Mouse (Mus musculus): ENCODE measurements at regions not wholly inside any gene's neighbourhood (a gene's known extent, or its start where the extent isn't known, plus 50 kb on each side); places are given as distances from the start of the nearest gene placed in this dataset.
A peak's percentile ranks its signal among the peaks of the same experiment; 100 is the strongest.

DNA sequence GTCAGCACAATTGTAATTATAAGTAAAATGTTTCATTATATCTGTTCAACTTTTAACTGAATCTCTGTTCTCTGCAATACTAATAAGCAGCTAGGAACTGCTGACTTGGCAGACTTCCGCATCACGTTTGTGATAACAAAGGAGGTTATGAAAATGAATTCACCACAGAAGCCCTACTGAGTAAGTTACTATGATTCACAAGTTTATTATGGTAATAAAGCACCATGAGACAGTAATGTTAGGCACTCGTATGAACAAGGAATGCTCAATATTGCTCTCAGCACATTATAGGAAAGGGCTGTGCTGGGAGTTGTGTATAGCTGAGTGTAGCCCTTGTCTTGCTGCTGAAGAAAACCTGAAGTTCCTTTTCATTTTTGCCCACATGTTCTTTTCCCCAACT, 238.9 kb upstream of the Pcdh9 start:
- TF ChIP-seq POLR2A (IDR thresholded peaks at IDR 0.05; ENCODE audit: borderline replicate concordance, extremely low read depth, insufficient read depth, insufficient read length) = no peak

DNA sequence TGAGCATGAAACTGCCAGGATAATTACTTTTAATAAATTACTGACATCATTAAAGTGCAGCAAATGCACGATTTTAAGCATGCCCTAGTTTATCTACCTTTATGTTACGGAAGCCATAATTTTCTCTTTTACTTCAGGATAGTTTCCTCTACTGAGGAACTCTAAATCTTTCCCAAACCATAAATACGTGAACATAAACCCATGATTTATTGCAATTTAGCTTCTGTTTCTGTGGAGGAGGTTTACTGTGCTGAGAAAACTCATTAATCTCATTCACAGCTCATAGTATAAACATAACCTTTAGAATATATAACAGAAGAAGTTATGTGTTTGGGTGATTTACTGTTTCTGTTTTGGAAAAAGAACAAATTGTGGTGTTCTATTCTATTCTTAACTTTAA, 233.1 kb upstream of the Pcdh9 start:
- 33% methylated on average over 3 of the region's 3 CpGs for WGBS
- no peak overlapping the region for H3K4me2 ChIP-seq (replicated peaks; ENCODE audit: low read depth, low read length, severe bottlenecking)
- no peak for TF ChIP-seq POLR2A (IDR thresholded peaks at IDR 0.05; ENCODE audit: borderline replicate concordance, extremely low read depth, insufficient read depth, insufficient read length)
- no peak overlapping the region for H3K9ac ChIP-seq (ENCODE audit: low read depth, low read length, severe bottlenecking)
- no peaks in the 10 kb centered on the region for H3K27me3 ChIP-seq (ENCODE audit: control insufficient read depth, insufficient read depth, low read length)
- H3K9me3 ChIP-seq (ENCODE audit: control insufficient read depth, low read length) = no peaks in the 10 kb centered on the region
- ATAC-seq (ENCODE audit: low FRiP score, low read depth) (no peak), DNase-seq (ENCODE audit: low spot score) (no peak)
- no peaks in the 10 kb centered on the region for H3K4me1 ChIP-seq (ENCODE audit: control insufficient read depth, insufficient read depth, low read length)
- H3K27ac ChIP-seq (replicated peaks; ENCODE audit: low read depth, low read length) = no peak overlapping the region
- H3K4me3 ChIP-seq (replicated peaks; ENCODE audit: low read length) = no peak overlapping the region
- H3K36me3 ChIP-seq (ENCODE audit: control insufficient read depth, insufficient read depth, low read length) = no peaks in the 10 kb centered on the region

More for the DNA sequence above, 238.9 kb upstream of the Pcdh9 start:
- ATAC-seq (ENCODE audit: low FRiP score, low read depth) = no peak
- H3K27ac ChIP-seq (replicated peaks; ENCODE audit: low read depth, low read length) = no peak overlapping the region
- no peak overlapping the region for H3K9ac ChIP-seq (ENCODE audit: low read depth, low read length, severe bottlenecking)
- no peak overlapping the region for H3K4me3 ChIP-seq (replicated peaks; ENCODE audit: low read length)
- H3K4me2 ChIP-seq (replicated peaks; ENCODE audit: low read depth, low read length, severe bottlenecking) = no peak overlapping the region
- H3K4me1 ChIP-seq (ENCODE audit: control insufficient read depth, insufficient read depth, low read length) = no peaks in the 10 kb centered on the region
- no peaks in the 10 kb centered on the region for H3K9me3 ChIP-seq (ENCODE audit: control insufficient read depth, low read length)
- DNase-seq (ENCODE audit: low spot score) = no peak
- WGBS = 66% methylated on average over 3 of the region's 3 CpGs
- no peaks in the 10 kb centered on the region for H3K27me3 ChIP-seq (ENCODE audit: control insufficient read depth, insufficient read depth, low read length)
- no peaks in the 10 kb centered on the region for H3K36me3 ChIP-seq (ENCODE audit: control insufficient read depth, insufficient read depth, low read length)

DNA sequence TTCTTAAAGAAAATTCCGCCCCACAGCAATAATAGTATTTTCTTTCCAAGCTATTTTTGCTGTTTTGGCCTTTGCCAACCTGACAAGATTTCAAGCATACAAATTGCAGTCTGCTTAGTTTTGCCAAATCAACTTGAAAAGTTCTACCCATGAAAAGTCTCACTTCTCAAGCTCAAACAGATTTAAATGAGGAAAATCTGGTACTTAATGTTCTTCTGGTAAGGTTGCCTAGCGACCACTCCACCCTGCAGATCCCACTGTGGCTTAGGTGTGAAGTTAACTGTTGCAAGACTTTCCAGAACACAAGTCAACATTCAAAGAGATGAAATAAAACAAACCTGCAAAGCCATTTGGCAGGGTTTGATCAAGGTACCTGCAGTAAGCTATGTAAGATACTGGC, 208.4 kb upstream of the Pcdh9 start:
- 50% methylated on average over 2 of the region's 2 CpGs for WGBS
- Histone ChIP-seq H3K36me3 (ENCODE audit: control insufficient read depth, insufficient read depth, low read length) (no peaks in the 10 kb centered on the region), H3K4me2 (replicated peaks; ENCODE audit: low read depth, low read length, severe bottlenecking) (no peak overlapping the region), H3K9me3 (ENCODE audit: control insufficient read depth, low read length) (no peaks in the 10 kb centered on the region), H3K9ac (ENCODE audit: low read depth, low read length, severe bottlenecking) (no peak overlapping the region), H3K4me1 (ENCODE audit: control insufficient read depth, insufficient read depth, low read length) (no peaks in the 10 kb centered on the region), H3K27ac (replicated peaks; ENCODE audit: low read depth, low read length) (no peak overlapping the region), H3K27me3 (ENCODE audit: control insufficient read depth, insufficient read depth, low read length) (no peaks in the 10 kb centered on the region), H3K4me3 (replicated peaks; ENCODE audit: low read length) (no peak overlapping the region)
- DNase-seq (ENCODE audit: low spot score) = no peak
- no peak for TF ChIP-seq POLR2A (IDR thresholded peaks at IDR 0.05; ENCODE audit: borderline replicate concordance, extremely low read depth, insufficient read depth, insufficient read length)
- no peak for ATAC-seq (ENCODE audit: low FRiP score, low read depth)

DNA sequence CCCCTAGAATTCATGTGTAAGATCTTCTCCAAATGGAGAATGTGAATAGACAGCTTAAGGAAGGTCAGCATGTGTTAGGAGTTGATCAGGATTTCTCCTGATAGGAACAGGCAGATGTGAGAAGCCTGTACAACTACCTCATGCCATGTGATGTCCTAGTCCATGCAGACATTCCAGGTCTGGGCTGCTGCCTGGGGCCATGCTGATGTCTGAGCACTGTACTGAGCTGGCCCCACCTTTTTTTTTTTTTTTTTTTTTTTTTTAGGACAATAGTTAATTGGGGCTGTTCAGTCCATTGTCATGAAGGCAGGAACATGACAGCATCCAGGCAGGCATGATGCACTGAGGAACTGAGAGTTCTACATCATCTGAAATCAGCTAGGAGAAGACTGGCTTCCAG, 203.5 kb upstream of the Pcdh9 start:
- no peak overlapping the region for H3K27ac ChIP-seq (replicated peaks; ENCODE audit: low read depth, low read length)
- 0 out of 2 replicates have a peak, but pooled peaks cover 2% of the 10 kb centered on the region for H3K4me1 ChIP-seq (ENCODE audit: control insufficient read depth, insufficient read depth, low read length)
- no peak overlapping the region for H3K9ac ChIP-seq (ENCODE audit: low read depth, low read length, severe bottlenecking)
- TF ChIP-seq POLR2A (IDR thresholded peaks at IDR 0.05; ENCODE audit: borderline replicate concordance, extremely low read depth, insufficient read depth, insufficient read length) = no peak
- no peaks in the 10 kb centered on the region for H3K27me3 ChIP-seq (ENCODE audit: control insufficient read depth, insufficient read depth, low read length)
- no peaks in the 10 kb centered on the region for H3K9me3 ChIP-seq (ENCODE audit: control insufficient read depth, low read length)
- DNase-seq (ENCODE audit: low spot score) (no peak), ATAC-seq (ENCODE audit: low FRiP score, low read depth) (0 out of 2 replicates have a peak, but pooled peaks have one; percentile 34)
- H3K36me3 ChIP-seq (ENCODE audit: control insufficient read depth, insufficient read depth, low read length) = no peaks in the 10 kb centered on the region
- no peak overlapping the region for H3K4me2 ChIP-seq (replicated peaks; ENCODE audit: low read depth, low read length, severe bottlenecking)
- H3K4me3 ChIP-seq (replicated peaks; ENCODE audit: low read length) = no peak overlapping the region

All from limb, embryonic 14.5 days (tissue).